Mouse (Mus musculus) frontal cortex, postnatal 25 days (tissue): ENCODE measurements at regions not wholly inside any gene's neighbourhood (a gene's known extent, or its start where the extent isn't known, plus 50 kb on each side); places are given as distances from the start of the nearest gene placed in this dataset.
A peak's percentile ranks its signal among the peaks of the same experiment; 100 is the strongest.
"Not testable (repeated sequence)": the region's sequence is repeated elsewhere in the genome, so short reads cannot be mapped to it uniquely, and the experiment has no call there.

ENCODE experiments used
- DNase-seq, 2 experiments: peaks; one replicate each; pipeline ENCODE4 v3.0.0; 2022; ENCODE audit warnings: low spot score in 2 of 2

DNA sequence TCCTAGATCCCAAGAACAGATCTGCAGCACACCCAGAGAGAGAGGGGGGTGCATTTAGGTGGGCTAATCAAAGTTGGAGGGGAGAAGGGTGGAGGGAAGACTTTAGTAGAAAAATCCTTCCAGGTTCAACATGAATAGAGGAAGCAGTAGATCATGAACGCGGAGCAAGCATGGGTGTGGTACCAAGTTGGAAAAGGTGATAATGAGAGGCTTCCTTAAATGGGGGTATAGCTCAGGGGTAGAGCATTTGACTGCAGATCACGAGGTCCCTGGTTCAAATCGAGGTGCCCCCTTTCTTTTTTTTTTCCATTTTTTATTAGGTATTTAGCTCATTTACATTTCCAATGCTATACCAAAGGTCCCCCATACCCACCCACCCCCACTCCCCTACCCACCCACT is 54.0 kb upstream of the Krba1 start:
- not testable (repeated sequence) for DNase-seq

DNA sequence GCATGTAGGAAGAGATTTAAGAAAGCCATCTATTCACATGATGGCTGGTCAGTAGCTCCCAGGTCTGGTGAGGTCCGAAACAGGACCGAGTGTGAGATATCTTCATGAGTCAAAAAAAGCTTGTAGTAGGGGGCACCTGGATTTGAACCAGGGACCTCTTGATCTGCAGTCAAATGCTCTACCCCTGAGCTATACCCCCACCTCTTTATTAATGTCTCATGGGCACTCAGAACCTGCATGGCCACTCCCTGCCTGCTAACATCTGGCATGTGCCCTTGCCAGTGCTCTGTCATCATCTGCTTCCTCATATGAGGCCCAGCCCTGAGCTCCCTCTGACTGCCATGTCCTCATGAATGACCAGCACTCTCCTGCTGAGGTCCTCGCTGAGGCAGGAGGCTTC is 58.4 kb upstream of the Krba1 start:
- DNase-seq = not testable (repeated sequence)

DNA sequence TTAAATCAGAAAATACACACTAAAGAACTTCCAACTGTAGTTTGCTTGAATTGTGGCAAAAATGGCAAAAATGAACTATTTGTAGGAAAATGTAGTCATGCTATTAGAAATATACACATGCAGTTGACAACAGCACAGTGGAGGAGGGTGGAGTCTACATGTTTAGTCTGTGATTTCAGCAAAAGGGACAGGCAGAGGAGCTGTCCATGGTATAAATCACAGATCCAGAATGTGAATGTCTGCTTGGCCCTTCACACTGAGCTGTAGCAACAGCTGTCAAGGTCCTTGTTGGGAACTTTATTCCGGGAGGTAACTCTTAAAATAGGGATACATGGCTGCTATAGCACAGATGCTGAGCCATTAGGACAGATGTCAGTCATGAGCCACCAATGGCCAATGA is 107.4 kb upstream of the Krba1 start:
- DNase-seq = no peak

DNA sequence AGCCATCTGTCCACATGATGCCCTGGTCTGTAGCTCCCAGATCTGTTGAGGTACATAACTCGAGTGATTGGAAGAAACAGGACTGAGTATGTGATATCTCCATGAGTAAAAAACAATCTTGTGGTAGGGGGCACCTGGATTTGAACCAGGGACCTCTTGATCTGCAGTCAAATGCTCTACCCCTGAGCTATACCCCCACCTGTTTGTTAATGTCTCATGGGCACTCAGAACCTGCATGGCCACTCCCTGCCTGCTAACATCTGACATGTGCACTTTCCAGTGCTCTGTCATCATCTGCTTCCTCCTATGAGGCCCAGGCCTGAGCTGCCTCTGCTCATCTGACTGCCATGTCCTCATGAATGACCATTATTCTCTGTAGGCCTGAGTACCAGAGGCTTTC is 115.7 kb upstream of the Krba1 start:
- not testable (repeated sequence) for DNase-seq

DNA sequence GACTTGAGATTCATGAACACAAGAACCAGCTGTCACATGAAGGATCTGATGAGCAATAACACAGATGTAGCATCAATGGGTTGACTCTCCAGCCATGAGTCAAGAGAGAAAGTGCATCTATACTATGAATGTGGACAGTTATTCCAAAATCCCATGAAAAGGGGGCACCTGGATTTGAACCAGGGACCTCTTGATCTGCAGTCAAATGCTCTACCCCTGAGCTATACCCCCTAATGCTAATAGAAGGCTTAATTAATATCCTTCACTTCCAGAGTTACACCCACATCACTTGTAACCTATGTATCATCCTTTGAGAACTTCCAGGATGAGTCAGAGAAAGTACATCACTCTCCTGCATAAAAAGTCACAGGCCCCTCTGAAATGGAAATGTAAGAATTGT is 133.8 kb upstream of the Krba1 start:
- DNase-seq = not testable (repeated sequence)

DNA sequence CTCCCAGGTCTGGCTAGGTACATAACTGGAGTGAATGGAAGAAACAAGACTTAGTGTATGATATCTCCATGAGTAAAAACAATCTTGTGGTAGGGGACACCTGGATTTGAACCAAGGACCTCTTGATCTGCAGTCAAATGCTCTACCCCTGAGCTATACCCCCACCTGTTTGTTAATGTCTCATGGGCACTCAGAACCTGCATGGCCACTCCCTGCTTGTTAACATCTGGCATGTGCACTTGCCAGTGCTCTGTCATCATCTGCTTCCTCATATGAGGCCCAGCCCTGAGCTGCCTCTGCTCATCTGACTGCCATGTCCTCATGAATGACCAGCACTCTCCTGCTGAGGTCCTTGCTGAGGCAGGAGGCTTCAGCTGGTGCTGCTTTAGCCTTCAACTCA is 142.4 kb upstream of the Krba1 start:
- DNase-seq = not testable (repeated sequence)

DNA sequence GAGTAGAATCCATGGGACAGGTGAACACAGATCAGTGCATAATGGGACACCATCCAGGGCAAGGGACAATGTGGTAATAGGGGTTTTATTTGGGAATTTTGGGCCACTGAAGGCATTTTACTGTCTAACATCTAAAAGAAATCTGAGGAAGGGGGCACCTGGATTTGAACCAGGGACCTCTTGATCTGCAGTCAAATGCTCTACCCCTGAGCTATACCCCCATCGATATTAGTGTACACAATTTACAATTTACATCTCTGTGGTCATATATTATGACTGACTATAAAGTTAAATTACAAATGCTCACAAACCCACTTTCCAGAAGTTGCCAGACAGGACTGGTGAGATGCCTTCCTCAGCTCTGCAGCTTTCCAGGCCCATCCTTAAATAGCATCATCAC is 143.4 kb upstream of the Krba1 start:
- no peak for DNase-seq

DNA sequence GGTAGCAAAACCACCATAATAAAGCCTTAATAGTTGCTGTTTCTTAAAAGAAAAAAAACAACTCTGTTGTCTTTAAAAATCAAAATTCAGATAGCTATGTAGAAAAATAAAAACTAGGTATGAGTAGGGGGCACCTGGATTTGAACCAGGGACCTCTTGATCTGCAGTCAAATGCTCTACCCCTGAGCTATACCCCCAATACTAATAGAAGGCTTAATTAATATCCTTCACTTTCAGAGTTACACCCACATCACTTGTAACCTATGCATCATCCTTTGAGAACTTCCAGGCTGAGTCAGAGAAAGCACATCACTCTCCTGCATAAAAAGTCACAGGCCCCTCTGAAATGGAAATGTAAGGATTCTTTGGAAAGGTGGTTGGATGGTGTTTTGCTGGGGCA is 151.2 kb upstream of the Krba1 start:
- not testable (repeated sequence) for DNase-seq

DNA sequence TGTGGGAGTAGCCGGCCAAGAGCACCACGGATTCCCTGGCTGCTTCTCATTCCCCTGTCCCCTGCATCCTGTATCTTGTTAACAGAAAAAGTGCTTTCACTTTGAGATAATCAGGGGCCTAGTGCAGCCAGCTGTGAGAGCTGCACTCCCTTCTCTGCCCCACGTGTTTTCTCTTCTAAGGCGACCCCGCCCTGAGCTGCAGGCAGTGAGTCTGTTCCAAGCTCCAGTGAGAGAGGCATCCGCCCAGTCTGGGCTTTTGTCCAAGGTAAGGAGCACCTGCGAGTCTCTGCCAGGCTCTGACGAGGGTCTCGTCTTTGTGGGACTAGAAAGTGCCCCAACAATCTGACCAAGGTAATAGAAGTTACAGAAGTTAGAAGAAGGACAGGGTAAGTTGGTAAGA is 141.0 kb upstream of the Zfp746 start:
- DNase-seq = no peak

DNA sequence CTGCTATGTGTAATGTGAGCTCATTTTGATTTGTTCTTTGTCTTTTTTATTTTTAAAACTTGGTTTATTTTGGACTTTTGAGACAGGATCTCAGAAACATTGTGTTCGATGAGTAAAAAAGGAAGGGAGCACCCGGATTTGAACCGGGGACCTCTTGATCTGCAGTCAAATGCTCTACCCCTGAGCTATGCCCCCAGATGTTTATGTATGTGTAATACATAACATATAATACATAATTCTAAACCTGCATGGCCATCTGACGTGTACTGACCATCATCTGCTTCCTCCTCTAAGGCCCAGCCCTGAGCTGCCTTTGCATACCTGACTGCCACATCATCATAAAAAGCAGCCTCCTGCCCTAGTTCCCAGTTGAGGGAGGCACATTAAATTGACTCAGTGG is 137.8 kb upstream of the Zfp746 start:
- no peak for DNase-seq

DNA sequence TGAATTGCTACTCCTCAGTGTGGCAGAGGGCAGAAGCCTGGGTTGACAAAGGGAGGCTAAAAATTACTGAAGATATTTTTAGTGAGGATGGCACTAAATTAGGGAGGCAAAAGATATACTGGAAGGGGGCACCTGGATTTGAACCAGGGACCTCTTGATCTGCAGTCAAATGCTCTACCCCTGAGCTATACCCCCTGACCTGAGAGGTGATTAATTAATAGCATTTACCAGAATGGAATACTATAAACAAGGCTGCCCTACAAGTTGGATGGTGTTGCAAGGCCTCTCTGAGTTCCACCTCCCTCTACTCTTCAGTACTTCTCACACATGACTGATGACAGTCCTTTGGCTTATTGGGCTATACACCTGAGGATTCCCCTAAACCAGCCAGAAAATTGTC is 136.6 kb upstream of the Zfp746 start:
- DNase-seq = no peak

DNA sequence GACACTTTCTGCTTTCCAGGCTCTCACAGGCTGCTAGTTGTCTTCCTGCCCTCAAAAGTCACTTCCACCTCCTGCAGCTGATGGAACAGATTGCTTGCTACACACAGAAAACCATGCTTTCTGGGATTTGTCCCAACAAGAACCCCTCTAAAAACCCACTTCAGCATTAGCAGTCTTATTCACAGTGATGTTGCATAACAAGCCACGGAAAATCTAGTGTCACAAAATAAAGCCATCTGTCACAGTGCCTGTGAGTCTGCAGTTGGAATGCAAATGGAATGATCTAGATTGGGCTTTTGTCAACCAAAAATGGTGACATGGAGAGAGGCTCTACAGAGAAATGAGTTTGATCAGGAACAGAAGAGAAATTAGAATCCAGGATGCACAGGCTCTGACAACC is 135.4 kb upstream of the Zfp746 start:
- peak in 1 of 2 experiments; percentile 5 for DNase-seq

DNA sequence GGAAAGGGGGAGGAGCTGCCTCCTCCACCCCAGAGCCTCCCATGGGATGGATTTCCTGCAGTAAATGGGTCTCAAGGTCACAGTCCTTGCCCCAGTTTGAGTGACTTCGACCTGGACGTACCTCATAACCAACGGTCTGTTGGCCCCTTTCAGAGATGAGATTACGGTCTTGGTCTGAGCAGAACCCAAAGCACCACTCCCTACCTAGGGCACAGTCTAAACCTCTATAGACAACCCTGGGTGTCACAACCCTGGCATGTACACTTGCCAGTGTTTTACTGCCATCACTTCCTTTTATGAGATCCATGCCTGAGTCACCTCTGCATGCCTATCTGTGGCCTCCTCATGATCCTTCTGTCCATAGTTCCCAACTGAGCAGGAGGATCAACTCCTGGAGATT is 128.8 kb upstream of the Zfp746 start:
- no peak for DNase-seq

DNA sequence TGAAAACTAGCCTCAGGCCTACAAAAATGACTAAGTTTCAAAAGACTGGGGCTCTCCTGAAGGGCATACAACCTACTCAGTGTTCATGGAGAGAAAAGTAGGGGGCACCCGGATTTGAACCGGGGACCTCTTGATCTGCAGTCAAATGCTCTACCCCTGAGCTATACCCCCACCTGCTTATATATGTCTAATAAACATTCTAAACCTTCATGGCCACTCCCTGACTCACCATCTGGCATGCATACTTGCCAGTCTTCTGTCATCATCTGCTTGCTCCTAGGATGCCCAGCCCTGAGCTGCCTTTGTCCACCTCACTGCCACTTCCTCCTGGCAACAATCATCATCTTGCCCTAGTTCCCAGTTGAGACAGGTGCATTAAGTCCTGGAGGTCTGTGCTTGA is 123.3 kb upstream of the Zfp746 start:
- DNase-seq = no peak

DNA sequence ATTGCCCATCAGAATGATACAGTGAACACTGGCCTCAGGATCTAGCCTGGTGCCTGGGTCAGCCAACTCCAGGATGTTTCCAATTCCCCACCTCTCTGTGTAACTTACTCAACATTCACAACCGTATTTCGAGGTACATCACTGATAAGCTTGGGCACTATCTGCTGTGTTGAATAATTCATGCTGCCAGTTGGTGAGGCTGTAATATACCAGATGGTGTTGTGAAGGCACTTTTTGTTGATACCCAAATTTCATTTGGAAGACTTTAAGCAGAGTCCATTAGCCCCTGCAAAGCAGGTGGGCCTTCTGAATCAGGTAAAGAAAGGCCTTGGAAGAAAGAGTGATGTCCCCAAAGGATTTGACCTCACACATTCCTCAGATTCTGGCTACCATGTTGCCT is 122.7 kb upstream of the Zfp746 start:
- no peak for DNase-seq

DNA sequence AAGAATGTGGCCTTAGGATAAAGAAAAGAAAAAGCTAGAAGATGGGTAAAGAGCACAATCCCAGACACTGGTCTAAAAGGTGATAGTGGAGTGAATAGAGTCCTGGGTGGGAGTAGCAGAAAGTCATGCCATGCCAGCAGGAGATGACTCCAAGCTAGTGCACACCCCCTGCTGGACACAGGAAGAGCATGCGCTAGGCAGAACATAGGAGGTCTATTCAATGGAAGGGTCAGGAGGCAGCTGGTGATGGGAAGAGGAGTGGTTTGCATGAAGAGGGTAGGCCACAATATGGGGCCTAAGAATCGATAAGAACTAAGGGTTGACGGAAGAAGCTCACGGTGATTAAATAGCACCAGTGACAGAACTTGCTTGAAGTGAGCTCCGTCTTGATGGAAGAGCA is 119.3 kb upstream of the Zfp746 start:
- DNase-seq = no peak

DNA sequence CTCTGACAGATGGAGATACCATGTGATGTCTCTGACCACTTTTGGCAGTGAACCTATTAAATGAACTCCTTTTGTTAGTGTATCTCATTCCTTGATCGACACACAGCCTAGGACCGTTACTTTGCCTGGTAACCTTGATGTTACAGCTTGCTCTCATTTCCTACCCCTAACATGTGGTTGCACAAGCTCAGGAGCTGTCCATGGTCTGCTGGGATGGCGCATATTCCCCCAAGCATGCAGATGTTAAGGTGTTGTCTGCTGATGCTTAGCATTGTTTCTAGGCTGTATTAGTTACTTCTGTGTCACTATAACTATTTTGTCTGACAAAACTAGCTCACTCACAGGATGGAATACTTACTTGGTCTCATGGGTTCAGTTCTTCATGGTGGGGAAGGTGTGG is 113.6 kb upstream of the Zfp746 start:
- no peak for DNase-seq

DNA sequence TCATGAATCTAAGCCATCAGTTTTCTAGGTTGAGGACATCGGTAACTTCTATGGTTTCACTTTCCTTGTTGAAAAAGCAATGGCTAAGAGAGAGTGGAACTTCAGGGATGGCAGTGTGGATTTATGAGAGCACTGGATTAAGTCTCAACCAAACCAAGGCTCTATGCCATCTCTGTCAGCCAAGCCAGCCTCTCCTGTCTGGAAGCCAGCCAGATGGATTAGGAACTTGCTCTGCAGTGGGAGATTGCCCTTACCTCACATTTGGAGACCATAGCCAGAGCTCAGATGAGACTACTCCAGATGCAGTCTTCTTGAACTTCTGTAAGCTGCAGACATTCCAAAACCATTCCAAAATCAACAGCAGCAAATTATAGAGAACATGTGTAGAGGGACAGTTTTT is 112.4 kb upstream of the Zfp746 start:
- DNase-seq = no peak

DNA sequence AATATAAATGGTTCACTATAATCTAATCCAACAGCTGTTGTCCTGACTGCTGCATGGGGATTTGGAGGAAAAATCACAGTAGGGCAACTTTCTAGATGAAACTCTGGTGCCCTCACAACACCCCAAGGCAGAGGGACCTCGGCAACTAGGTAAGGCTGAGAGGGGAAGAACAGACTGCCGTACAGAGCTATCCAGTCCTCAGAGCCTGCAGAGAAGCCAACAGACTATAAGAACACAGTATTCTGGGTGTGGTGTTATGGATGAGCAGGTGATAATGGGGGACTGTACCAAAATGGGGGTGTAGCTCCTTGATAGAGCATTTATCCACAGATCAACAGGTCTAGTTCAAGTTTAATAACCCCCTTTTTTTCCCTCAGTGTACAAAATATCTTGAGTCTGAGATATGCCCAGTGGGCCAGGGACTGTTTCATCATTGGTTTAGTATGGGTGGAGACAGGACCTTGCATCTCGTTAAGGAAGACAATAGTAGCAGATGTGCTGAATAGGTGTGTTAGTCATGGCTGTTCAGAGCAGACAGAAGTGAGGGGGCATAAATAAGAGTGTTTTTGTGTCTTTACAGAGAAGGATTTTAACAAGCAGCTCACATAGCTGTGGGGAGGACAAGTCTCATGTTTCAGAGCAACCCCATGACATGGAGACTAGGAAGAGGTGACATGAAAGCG is 111.4 kb upstream of the Zfp746 start:
- no peak for DNase-seq

DNA sequence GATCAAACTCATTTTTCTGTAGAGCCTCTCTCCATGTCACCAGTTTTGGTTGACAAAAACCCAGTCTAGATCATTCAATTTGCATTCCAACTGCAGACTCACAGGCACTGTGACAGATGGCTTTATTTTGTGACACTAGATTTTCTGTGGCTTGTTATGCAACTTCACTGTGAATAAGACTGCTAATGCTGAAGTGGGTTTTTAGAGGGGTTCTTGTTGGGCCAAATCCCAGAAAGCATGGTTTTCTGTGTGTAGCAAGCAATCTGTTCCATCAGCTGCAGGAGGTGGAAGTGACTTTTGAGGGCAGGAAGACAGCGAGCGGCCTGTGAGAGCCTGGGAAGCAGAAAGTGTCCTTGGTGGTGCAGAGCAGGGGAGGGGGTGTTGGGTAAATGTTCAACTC is 102.0 kb upstream of the Zfp746 start:
- DNase-seq = not testable (repeated sequence)

DNA sequence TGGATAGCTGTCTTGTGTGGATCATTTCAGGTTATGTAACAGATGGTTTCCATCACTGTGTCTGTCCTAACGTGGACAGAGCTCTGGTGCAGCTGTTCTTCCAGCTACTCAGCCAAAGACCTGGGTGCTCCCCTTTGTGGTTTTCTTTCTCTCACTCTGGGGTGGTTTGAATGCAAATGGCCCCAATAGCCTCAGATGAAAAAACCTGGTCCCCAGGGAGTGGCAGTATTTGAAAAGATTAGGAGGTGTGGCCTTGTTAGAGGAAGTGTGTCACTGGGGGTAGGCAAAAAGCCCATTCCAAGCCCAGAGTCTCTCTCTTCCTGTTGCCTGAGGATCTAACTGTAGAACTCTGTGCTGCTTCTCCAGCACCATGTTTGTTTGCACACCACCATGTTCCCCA is 98.9 kb upstream of the Zfp746 start:
- DNase-seq = no peak

DNA sequence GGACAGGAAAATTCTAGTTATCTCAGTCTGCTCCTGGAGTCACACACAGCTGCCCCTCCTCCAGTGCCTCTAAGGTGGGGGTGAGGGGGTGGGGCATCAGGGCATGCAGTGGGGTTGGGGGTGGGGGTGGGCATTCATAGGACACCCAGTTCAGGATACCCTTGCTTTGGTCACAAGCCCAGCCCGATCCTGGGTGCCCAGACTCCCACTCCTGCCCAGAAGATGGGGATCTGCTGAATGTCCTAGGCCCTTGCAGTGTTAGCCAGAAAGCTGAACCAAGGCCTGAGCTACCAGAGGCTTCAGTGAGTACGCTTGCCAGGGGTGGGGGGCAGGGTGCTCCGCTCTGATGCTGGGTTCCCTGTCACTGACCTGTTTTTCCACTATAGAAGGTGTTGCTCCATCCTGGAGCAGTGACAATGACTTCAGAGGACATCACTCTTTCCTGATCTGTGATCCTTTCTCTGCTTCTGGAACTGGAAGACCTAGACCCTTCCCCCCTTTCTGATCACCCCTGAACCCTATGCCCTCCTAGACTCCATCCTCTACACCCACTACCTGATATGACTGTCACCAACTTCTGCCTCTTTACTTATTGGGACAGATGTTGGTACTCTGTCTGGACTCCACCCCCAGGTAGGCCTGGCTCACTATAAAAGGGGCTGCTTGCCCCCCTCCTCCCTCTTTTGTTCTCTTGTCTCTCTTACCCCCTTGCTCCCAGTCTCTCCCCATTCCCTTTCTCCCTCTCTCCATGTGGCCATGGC is 92.1 kb upstream of the Zfp746 start:
- DNase-seq = no peak

DNA sequence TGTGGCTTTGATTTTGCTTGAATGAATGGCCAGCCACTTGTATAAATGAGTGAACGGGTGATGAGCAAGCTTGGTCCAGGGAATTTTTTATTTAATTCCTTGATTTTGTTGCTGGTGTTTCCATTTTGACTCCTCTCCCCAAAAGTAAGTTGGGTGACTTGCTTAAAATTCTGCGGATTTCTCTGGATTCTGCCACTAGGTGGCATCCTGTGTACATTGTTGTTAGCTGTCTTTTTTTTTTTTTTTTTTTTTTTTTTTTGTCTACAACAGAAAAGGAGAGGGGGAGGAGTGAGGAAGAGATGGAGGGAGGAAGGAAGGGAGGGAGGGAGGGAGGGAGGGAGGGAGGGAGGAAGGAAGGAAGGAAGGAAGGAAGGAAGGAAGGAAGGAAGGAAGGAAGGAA is 91.5 kb upstream of the Zfp746 start:
- peak; percentile 28 to 62 for DNase-seq

DNA sequence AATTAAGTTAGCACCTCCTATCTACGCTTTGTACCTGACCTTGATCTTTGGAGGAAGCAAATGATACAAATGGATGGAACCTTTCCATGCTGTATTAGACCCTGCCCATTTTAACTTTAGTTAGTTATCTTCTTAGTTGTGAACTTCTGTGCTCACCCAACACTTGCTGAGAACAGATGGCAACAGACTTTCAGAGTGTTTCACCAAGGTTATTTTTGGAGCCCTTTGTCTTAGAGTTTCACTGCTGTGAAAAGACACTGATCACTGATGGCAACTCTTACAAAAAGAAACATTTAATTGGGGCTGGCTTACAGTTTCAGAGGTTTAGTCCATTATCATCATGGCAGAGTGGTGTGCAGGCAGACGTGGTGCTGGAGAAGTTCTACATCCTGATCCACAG is 88.8 kb upstream of the Zfp746 start:
- DNase-seq = no peak
